Mouse (Mus musculus) embryo, embryonic 11.5 days (tissue): ENCODE data around the gene Tbc1d2b.

Source experiments
- DNase-seq: peaks from one replicate; pipeline ENCODE4 v3.0.0-alpha.2; 2012; ENCODE audit warnings: low read depth, low spot score

Tbc1d2b gene

GRCm38 (mm10) chr9:90242855-90243254 is 27.7 kb downstream of the Tbc1d2b start:
- no peak for DNase-seq

- no peak for DNase-seq
Measured at GRCm38 (mm10) chr9:90242291-90242690, 28.3 kb downstream of the Tbc1d2b start.

DNA sequence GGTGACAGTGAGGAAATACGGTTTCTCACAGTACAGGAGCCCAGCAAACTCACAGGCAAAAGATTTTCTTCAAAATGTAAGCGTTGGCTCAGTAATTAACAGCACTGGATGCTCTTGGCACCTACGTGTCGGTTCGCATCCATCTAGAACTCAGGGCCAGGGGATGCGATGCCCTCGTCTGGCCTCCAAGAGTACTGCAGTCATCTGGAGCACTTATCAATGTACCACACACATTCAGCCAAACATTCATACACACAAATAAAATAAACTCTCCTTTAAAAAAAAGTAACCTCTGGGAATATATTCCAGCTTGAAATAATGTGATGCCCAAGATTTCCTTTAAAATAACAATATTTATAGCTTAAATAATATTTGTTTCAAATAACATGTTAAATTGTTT is 29.0 kb downstream of the Tbc1d2b start:
- DNase-seq, result no peak

DNA sequence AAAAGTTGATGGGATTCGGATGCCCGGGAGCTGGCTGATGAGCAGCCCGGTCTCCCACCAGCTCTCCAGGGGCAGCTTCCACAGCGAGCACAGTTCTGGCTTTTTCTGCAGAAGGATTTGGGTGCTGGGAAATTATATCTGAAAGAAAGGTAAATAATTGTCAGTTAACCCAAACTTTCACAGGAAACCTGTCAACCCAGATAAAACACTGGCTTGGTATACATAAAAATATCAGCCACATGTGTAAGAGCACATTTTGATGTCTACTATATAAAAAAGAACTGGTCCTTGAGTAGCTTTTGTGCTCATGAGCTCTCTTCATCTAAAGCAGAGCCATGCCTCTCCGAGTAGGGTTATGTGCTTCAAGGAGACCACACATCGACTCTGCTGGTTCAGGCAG is 29.6 kb downstream of the Tbc1d2b start:
- no peak for DNase-seq

DNA sequence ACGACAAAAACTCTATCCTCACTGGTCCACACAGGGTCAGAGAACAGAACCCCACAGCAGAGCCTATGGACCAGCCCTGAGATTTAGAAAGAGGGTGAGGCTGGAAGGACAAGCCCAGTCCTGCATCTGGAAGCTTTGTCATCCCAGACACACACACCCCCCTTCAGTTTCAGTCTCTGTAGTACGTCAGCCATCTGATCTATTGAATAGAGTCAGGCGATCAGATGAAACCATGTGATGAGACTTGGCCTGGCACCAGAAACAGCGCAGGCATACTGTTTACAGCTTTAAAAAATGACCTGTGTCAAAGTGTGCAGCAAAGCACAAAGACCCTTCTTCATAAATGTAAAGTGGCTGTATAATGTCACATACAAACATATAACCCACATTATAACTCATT is 30.0 kb downstream of the Tbc1d2b start:
- no peak for DNase-seq

- no peak for DNase-seq
Measured at GRCm38 (mm10) chr9:90237232-90238062, 33.2 kb downstream of the Tbc1d2b start.

- DNase-seq, result no peak
Measured at GRCm38 (mm10) chr9:90236817-90237216, 33.8 kb downstream of the Tbc1d2b start.

DNA sequence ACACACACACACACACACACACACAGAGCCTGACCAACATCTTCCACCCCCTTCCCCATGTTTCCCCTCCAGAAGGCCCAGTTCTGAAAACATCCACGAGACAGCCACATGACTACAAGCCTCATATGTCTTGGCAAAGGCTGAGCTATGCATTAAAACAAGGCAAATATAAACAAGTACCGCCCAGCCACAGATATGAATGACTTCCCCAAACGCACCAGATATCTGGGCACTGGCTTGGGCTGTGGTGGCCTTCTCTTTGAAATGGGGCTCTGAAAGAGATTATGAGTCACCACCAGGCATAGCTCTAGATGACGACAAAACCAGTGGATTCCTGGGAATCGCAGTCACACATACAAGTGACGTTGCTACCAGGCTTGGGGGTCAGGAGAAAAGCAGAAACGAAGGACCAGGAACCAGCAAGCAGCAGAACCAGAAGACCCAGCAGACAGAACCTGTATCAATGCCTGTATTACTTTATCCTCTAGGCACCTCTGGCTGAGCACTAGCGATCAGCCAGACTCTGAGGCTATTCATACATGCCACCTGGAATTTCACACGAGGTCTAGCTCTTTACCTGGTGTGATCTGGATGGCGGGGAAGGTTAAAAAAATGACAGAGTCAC is 35.2 kb downstream of the Tbc1d2b start:
- no peak for DNase-seq

GRCm38 (mm10) chr9:90234786-90235185 is 35.8 kb downstream of the Tbc1d2b start:
- no peak for DNase-seq

- DNase-seq, result no peak
Measured at GRCm38 (mm10) chr9:90233906-90234419, 36.6 kb downstream of the Tbc1d2b start.

GRCm38 (mm10) chr9:90232781-90233690 is 37.6 kb downstream of the Tbc1d2b start:
- no peak for DNase-seq

DNA sequence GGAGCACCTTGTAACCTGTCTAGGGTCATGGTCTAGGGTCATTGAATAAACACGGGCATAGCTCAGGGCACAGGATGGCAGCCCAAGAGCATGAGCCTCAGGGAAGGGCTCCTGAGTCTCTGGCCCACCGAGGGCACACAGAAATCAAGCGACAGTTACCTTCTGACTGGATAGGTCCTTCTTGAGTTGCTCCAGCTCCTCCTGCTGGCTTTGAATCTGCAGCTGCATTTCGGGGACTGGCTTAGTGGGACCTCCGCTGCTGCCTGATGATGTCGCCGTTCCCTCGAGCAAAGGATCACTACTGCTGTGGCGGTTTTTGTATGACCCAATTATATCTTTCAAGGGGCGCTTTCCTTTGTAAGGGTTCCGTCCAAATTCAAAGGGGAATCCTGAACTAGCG is 43.4 kb downstream of the Tbc1d2b start:
- no peak for DNase-seq

DNA sequence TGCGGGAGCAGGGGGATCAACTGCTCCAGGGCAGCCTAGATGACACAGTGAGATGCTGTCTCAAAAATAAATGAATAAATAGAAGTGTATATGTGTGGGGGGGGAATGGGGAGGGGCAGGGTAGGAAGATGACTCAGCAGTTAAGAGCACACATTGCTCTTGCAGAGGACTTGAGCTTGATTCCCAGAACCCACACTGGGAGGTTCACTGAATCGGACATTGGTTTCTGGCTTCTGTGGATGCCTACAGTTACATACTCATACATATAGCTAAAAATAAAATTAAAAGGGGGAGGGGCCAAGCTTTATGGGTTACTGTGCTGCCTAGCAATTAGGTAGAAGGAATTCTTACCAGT is 43.9 kb downstream of the Tbc1d2b start:
- DNase-seq, result no peak

- DNase-seq, result no peak
Measured at GRCm38 (mm10) chr9:90226081-90226741, 44.4 kb downstream of the Tbc1d2b start.

DNA sequence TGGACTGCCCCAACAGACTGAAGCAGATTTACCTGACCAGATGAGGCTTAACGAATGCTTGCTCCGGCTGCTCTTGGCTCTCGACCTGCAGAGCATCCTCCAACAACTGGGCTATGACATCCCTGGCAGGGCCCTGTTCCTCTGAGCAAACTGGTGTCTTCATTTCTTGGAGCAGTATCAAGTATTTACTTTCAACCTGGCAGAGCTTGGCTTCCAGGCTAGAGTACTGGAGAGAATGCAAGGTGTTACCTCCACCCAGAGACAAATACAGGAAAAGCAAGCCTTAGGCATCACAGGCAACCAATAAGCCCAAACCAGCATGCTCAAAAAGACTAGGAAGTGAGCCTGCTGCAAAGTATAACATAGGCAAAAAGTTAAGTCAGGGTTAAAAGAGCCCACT is 48.3 kb downstream of the Tbc1d2b start:
- no peak for DNase-seq

DNA sequence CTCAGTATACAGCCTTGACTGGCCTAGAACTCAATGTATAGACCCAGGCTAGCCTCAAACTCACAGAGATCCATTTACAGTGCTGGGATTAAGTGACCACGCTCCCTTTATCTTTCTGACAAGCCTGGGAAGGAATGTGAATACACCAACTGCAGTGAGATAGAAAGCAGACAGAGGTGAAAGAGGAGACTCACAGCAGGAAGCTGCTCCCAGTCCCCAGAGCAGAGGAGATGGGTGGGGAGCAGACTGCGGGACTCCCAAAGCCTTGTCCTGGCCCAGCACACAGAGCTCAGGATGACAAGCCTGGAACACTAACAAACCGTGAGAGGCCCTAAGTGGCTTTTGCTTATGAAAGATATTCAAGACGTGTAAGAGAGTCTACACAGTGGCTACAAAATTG is 53.1 kb downstream of the Tbc1d2b start:
- DNase-seq, result no peak

- no peak for DNase-seq
Measured at GRCm38 (mm10) chr9:90216259-90217001, 54.2 kb downstream of the Tbc1d2b start.

DNA sequence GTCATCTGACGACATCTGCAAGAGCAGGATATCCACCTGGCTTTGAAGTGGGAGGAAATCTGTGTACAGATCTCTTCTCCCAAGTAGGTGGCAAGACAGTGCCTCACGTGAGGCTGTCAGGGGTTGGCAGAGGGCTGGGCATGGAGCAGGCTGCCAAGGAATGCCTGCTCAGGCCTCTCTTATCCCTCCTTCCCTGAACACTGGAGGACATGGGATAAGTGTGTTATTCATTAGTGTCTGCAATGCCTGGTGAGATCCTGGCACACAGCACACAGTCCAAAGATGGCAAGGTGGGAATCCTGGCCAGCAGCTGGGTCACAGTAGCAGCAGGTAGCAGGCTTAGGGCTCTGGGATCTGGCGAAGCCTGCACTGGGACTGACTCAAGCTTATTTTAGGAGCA is 57.5 kb downstream of the Tbc1d2b start:
- DNase-seq, result no peak

- DNase-seq, result no peak
Measured at GRCm38 (mm10) chr9:90208655-90209054, 61.9 kb downstream of the Tbc1d2b start.

GRCm38 (mm10) chr9:90207808-90208207 is 62.8 kb downstream of the Tbc1d2b start:
- no peak for DNase-seq

DNA sequence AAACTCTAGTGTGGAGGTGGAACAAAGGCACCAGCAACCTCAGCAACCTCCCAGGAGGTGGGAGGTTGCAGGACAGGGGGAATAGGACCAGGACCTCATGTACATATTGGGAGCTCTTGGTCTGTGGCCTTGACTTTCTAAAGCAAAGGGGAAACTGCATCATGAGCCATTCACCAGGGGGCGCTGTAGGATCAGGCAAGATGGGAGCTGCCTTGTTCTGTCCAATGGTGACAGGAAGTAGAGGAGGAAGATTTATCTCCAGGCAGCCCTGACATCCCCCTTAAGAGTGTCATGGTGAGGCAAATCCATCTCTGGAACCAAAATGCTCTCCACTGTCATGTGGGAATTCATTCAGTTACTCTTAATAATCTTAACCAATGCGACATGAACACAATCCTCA is 64.1 kb downstream of the Tbc1d2b start:
- peak; percentile 61 for DNase-seq
